Mouse (Mus musculus) intestine, postnatal 0 days (tissue): ENCODE data around the gene Ubxn11. TPM values are rescaled to one million over a fixed set of nuclear protein-coding genes. Genes with fewer than 3 reads are reported as not detected.

ENCODE experiments used
- ATAC-seq: fragments of 200-750 bp; cut with Nextera tagmentation; 2 replicates; pipeline ENCODE4 v1.8.0; 2017; ENCODE audit warnings: mild to moderate bottlenecking, moderate TSS enrichment, moderate library complexity
- H3K27ac ChIP-seq: fragments of 300-500 bp; sonication (generic); 2 replicates; pipeline ENCODE4 v1.5.1; 2014; ENCODE audit warnings: mild to moderate bottlenecking, low read depth, low read length, moderate library complexity
- H3K27me3 ChIP-seq: fragments of 300-500 bp; sonication (generic); replicated peaks from 2 replicates; pipeline ENCODE4 v1.6.1; 2014; ENCODE audit warnings: low read length, mixed read lengths; ENCODE audit not compliant: control insufficient read depth, insufficient read depth
- H3K36me3 ChIP-seq: fragments of 300-500 bp; sonication (generic); 2 replicates; pipeline ENCODE4 v1.6.1; 2014; ENCODE audit warnings: mild to moderate bottlenecking, moderate library complexity; ENCODE audit not compliant: control insufficient read depth, insufficient read depth
- H3K4me1 ChIP-seq: fragments of 300-500 bp; sonication (generic); replicated peaks from 2 replicates; pipeline ENCODE4 v1.6.1; 2014; ENCODE audit warnings: antibody characterized with exemption, low read length, mixed read lengths; ENCODE audit not compliant: control insufficient read depth, insufficient read depth
- H3K4me2 ChIP-seq: fragments of 300-500 bp; sonication (generic); replicated peaks from 2 replicates; pipeline ENCODE4 v1.6.1; 2014; ENCODE audit warnings: low read depth, mild to moderate bottlenecking, moderate library complexity
- H3K4me3 ChIP-seq: fragments of 300-500 bp; sonication (generic); 2 replicates; pipeline ENCODE4 v1.5.1; 2014; ENCODE audit warnings: low read depth, low read length
- H3K9ac ChIP-seq: fragments of 300-500 bp; sonication (generic); 2 replicates; pipeline ENCODE4 v1.6.1; 2014; ENCODE audit warnings: mild to moderate bottlenecking, low read depth, low read length
- H3K9me3 ChIP-seq: fragments of 300-500 bp; sonication (generic); 2 replicates; pipeline ENCODE4 v1.6.1; 2016; ENCODE audit warnings: mixed run types; ENCODE audit not compliant: control insufficient read depth
- CTCF ChIP-seq: sonication (generic); IDR thresholded peaks from 2 replicates; pipeline ENCODE4 v1.5.1; 2016; ENCODE audit warnings: low read depth, mild to moderate bottlenecking, control low read depth, antibody characterized with exemption, moderate library complexity
- WGBS: fragments of 180-500 bp; shearing (Covaris S2); extraction: QIAGEN DNeasy Blood & Tissue Kit; methylation state at CpG from one replicate; pipeline ENCODE4 v1.1.7; 2014; 5-methylcytosine and 5-hydroxymethylcytosine counted together
- polyA plus RNA-seq: library from polyadenylated mRNA; unstranded; fragments of >200 nt; fragmentation: Nextera tagmentation; extraction: Ambion mirVana; gene quantifications from 2 replicates; pipeline ENCODE4 v1.2.1, GENCODE M21; 2015

Gene Ubxn11
- polyA plus RNA-seq, 1 experiment from 2014 or later = 1.5 TPM

DNA sequence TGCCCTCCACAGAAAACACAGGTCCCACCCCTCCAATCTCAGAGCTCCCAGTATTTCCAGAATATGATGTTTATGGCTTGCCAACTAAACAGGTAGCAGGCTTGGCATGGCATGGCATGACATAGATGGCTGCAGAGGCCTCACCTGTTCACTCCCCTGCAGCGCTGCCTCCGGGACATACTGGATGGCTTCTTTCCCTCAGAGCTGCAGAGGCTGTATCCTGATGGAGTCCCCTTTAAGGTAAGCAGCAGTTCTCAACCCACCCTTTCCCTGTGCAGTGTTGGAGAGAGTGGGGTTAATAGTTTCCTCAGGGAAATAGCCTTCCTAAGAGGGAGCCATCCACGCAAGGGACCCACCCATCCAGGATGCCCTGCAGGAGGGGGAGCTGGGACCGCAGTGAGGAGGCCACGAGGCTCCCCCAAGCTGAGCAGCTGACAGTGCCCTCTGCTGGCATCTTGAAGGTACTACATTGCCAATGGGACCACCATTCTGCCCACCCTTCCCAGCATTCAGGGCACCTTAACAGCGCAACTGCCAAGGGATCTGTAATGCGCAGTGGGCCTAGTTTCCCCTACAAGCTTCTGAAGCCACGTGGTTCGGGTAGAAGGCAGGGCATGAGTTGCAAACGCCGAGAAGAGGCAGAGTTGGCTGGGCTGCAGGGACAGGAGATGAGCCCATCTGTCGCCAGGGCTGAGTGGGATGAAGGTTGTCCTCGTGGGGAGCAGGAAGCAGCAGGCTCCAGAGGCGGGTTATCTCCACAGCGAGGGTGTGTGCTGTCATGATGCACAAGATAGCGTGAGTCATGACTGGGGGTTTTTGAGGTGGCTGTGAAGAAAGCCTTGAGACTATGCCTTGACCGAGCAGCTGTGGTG is 21.5 kb downstream of the Ubxn11 start:
- TF ChIP-seq CTCF = peak; percentile 98
- WGBS = 21% methylated on average over 17 of the region's 17 CpGs
- H3K4me2 ChIP-seq = no peak overlapping the region
- peaks cover 13% of the 10 kb centered on the region; the same call in 1 of the 2 replicates for H3K4me1 ChIP-seq
- H3K9ac ChIP-seq = no peak overlapping the region
- no peak overlapping the region for H3K4me3 ChIP-seq
- H3K9me3 ChIP-seq = no peaks in the 10 kb centered on the region
- no peak overlapping the region for H3K27ac ChIP-seq
- no peak for ATAC-seq
- peaks cover 4% of the 10 kb centered on the region; the same call in 1 of the 2 replicates for H3K36me3 ChIP-seq
- H3K27me3 ChIP-seq = no peaks in the 10 kb centered on the region

DNA sequence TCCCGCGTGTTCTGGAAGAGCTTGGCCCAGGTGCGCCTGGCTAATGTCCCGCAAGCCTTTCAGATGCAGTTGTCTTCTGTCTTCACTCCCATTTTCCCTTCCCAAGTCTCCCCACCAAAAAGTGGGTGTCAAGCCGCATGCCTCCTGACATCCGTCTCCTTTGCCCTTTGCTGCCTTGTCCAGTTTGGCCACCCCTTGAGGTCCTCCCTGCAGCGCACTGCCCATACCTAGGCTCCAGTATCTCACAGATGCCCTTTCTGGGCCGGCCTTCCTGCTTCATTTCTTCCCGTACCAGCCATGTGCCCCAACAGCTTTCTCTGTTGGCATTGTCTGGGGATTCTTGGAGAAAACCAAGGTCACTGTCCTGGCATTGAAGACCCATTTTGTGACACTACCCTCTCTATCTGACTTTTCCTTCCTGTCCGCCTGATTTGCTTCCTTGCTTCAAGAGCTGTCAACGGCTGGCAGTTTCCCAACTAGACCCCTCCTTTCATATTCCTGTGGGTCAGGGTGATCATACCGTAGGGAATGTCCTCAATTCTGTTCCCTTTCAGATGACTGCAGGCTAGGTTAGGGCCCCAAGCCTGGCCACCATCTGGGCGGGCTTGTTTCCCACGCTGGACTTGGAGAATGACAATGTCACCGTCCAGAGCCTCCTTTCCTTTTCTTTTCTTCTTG is 23.2 kb downstream of the Ubxn11 start:
- H3K4me2 ChIP-seq = no peak overlapping the region
- no peaks in the 10 kb centered on the region for H3K27me3 ChIP-seq
- H3K9ac ChIP-seq = no peak overlapping the region
- ATAC-seq = no peak
- peaks cover 4% of the 10 kb centered on the region; the same call in 1 of the 2 replicates for H3K36me3 ChIP-seq
- no peaks in the 10 kb centered on the region for H3K9me3 ChIP-seq
- H3K4me1 ChIP-seq = peaks cover 13% of the 10 kb centered on the region; the same call in 1 of the 2 replicates
- no peak overlapping the region for H3K27ac ChIP-seq
- no peak for TF ChIP-seq CTCF
- 86% methylated on average over 15 of the region's 15 CpGs for WGBS
- no peak overlapping the region for H3K4me3 ChIP-seq

DNA sequence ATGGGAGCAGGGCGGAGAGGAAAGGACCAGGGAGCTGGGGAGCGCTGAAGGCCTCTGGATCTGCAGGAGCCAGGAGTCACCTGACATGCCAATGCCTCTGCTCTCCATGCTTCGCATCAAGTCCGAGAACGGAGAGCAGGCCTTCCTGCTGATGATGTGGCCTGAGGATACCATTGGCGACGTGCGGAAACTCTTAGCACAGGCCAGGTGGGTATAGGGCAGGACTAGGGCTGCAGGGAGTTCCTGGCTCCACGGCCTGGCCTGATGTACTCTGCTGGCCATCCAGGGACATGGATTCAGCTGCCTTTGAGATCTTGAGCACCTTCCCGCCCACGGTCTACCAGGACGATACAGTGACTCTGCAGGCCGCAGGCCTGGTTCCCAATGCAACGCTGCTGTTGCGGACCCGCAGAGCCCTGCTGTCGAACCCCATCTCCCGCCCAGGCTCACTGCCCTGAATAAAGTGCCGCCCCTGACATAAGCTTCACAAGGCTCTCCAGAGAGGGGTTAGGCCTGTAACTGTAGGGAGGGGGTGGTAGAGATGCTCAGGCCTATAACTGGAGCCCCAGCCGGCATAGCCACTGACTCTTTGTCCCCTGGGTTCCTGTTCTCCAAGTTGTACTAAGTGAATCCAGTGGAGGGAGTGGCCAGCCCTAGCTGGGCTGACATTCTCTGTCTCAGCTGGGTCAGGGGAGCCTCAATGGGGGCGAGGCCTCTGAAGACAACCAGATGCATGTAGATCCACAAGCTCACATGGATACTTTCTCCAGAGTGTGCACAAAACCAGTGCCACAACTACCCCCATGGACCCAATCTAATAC is 24.1 kb downstream of the Ubxn11 start:
- Histone ChIP-seq H3K9ac (no peak overlapping the region), H3K4me3 (no peak overlapping the region), H3K36me3 (peaks cover 4% of the 10 kb centered on the region; the same call in 1 of the 2 replicates), H3K4me1 (0 out of 2 replicates have a peak, but pooled peaks cover 13% of the 10 kb centered on the region), H3K4me2 (peak overlapping the region; percentile 90), H3K27me3 (no peaks in the 10 kb centered on the region), H3K9me3 (no peaks in the 10 kb centered on the region), H3K27ac (no peak overlapping the region)
- ATAC-seq = no peak
- no peak for TF ChIP-seq CTCF
- 86% methylated on average over 21 of the region's 21 CpGs for WGBS

DNA sequence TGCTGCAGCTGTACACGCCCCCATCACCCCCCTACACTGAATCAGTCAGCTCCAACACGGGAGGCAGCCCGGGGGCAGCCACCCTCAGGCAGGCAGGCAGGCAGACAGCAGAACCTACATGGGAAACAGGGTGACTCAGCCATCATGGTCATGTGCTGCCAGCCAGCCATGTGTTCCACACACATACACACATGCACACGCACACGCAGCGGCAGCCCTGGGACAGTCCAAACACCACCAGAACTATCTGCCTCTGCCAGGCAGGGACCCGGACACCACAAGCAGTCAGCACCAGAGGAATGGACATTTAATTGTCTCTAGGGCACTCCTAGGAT is 24.7 kb downstream of the Ubxn11 start:
- no peak overlapping the region for H3K4me3 ChIP-seq

DNA sequence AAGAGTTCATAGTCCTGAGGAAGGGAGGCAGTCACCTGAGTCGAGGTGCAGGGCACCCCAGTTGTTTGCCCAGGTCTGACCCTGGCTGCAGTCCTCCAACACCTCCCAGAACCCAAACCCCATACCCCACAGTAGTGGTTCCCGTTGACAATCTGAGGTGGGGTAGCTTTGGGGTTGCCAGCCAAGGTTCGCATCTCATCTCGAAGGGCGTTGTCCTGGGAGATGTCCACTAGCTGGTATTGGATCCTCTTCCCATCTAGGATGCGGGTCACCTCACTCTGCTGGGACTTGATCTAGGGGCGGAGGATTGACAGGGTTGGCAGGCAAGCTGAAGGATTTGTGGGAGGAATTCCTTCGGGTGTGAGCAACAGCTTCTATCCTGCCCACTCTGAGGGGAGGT is 25.4 kb downstream of the Ubxn11 start:
- H3K27me3 ChIP-seq = no peaks in the 10 kb centered on the region
- no peaks in the 10 kb centered on the region for H3K9me3 ChIP-seq
- peak overlapping the region; percentile 90 for H3K4me2 ChIP-seq
- peak overlapping the region; percentile 83 for H3K9ac ChIP-seq
- peaks cover 13% of the 10 kb centered on the region; the same call in 1 of the 2 replicates for H3K4me1 ChIP-seq
- no peak for TF ChIP-seq CTCF
- 46% methylated on average over 8 of the region's 8 CpGs for WGBS
- peak overlapping the region; percentile 28; the same call in 1 of the 2 replicates for H3K27ac ChIP-seq
- H3K4me3 ChIP-seq = peak overlapping the region; percentile 86
- ATAC-seq = no peak
- H3K36me3 ChIP-seq = peaks cover 4% of the 10 kb centered on the region; the same call in 1 of the 2 replicates

More for the DNA sequence above, 24.7 kb downstream of the Ubxn11 start:
- 79% methylated on average over 7 of the region's 7 CpGs for WGBS
- Histone ChIP-seq H3K4me1 (0 out of 2 replicates have a peak, but pooled peaks cover 13% of the 10 kb centered on the region), H3K9me3 (no peaks in the 10 kb centered on the region), H3K36me3 (peaks cover 4% of the 10 kb centered on the region; the same call in 1 of the 2 replicates), H3K4me2 (peak overlapping the region; percentile 90), H3K27ac (peak overlapping the region; percentile 28; the same call in 1 of the 2 replicates), H3K9ac (no peak overlapping the region), H3K27me3 (no peaks in the 10 kb centered on the region)
- no peak for TF ChIP-seq CTCF
- ATAC-seq = no peak
